Mouse (Mus musculus) mature B cell (primary cell): Measurements from ENCODE around the gene Eci2.
"Not testable (repeated sequence)": the region's sequence is repeated elsewhere in the genome, so short reads cannot be mapped to it uniquely, and the experiment has no call there.

Experiments used
- in situ Hi-C: fragments of 300-500 bp; cut with MboI; formaldehyde crosslinking; loops from 2 replicates; pipeline ENCODE4 v1.14.3; 2019

Gene Eci2

DNA sequence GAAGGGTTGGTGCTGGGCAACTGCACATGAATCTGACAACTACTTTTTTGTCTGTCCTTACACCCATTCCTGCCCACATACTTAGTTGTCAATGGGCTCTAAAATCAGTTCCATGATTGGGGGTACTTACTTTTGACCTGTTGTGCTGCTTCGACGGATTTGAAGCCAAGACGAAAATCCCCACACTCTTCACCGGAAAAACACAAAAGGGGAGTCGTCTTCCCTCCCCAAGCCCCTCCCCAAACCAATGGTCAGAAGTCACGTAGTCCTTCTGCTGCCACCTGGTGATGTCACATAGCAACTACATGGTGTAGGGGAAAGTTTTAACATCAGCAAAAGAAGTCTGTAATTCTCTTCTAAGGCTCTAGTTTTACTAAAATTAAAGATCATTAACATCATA is at the start of gene Eci2:
Eci2 (minus strand) TSS at position 218 of the 400 bp plus-strand sequence.
- in situ Hi-C loops: no loop called here

DNA sequence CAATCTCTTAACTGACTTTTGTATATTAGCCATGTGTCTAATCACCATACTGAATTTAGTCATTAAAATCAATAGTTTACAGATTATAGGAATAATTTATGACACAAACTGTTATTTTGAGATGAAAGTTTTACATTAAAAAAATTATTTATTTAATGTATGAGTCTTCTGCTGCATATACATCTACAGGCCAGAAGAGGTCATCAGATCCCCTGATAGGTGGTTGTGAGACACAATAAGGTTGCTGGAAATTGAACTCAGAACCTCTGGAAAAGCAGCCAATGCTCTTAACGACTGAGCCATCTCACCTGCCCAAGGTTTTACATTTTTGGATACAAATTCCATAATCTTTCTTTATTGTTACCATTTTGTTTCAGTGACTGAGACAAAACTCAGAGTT is 48.0 kb upstream of the Eci2 start:
- in situ Hi-C loops: no loop called here

DNA sequence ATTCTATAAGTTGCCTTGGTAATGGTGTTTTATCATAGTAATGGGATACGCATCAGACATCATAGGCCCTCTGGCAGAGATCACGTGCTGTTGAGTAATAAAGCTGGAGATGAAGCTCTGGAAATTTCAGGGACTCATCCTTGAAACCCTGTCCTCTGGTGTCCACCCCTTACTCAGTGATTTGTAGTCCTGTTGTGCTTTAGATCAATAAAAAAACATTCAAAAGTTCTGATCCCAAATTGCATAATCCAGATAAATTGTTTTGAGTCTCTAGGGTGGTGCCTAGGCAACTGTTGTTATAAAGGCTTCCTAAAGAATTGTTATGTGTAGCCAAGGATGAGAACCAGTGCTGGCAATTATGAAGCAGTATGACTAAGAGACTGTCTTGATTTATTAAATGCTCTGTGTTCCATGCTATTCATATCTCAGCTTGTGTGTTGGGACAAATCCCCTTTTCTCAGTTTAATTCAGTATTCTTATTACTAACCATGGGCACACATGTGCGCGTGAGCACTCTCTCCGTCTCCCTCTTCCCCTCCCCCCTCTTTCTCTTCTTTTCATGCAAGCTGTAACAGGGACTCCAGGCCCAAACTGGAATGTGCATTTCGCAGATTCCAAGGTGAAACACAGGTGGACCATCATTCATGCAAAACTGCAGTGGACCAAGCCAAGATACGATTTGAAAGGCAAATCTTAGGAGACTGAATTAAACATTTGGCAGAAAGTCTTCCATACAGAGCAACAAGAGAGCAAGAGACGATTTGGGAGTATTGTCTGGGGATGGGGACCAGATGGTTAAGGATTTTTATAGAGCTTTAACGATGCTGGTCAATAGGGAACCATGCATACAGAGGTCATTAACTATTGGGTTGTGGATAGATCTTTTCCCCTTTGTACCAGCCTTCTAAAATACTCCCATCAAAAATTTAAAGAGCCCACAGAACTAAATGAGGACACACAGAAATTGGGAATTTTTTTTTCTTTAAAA is 43.9 kb upstream of the Eci2 start:
- in situ Hi-C loops: no loop called here

DNA sequence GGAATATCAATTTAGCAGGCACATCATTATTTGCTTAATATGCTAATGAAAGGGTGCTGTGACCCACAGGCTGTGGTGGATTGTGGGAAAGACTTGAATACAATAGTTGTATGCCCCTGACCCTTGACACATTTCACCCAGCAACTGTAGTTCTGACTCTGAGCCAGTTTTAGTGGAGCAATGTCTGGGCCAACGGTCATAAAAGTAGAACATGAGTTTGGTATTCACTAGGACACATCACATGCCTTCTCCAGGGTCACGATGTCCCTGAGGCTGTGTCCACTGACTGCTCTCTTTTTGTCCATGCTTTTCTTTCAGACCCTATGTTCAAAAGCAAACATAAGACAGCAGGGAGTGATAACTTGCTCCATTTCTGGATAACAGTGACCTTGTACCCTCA is 40.2 kb upstream of the Eci2 start:
- in situ Hi-C loops: no loop called here

DNA sequence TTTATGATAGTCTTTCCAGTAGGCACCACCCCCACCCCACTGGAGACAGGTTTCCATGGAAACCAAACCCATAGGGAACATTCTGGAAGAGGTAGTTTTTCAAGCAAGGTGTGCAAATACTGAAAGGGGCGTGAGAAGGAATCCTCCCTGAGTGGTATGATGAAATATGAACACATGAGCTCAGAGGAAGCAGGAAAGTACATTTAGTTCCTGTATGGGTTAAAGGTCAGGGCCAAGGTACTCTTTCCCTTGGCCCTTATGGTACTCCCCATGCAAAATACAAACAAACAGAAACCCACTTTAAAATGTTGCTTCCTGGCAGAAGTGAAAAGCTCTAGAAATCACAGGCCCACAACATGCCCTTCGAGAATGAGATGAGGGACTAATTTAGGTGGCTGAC is 39.1 kb upstream of the Eci2 start:
- in situ Hi-C loops: no loop called here

DNA sequence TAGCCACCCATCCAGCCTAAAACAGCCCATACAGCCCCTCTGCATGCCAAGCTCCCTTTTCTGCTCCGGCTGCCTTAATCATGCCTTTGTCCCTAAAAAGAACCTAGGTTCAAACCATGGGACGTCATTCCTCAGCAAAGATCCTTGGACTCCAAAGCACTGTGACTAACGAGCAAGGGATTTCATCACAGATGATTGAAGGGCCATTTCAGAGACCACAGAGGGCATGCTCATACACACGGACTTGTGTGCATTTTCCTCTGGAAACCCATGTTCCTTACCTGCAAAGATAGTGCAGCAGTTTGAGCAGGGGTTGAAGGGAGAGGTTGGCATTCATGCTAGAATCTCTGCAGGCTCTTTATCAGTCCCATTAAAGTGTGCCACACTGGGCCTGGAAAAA is 37.5 kb upstream of the Eci2 start:
- in situ Hi-C loops: no loop called here

DNA sequence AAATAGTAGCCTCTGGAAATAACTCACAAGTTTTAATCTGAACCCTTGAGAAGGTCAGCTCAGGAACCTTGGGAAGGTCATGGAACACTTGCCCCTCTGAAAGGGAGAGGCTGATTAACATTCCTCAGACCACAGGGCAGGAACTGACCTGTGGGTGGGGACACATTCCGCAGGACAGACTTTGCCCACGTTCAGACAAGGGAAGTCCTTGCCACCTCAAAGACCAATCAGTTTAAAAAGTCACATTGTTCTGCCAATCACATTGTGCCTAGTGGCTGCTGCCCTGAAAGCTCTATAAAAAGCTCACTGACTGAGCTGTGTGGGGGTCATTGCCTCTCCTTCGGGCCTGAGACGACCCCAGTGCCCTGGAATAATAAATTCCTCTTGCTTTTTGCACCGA is 31.2 kb upstream of the Eci2 start:
- in situ Hi-C loops: no loop called here

DNA sequence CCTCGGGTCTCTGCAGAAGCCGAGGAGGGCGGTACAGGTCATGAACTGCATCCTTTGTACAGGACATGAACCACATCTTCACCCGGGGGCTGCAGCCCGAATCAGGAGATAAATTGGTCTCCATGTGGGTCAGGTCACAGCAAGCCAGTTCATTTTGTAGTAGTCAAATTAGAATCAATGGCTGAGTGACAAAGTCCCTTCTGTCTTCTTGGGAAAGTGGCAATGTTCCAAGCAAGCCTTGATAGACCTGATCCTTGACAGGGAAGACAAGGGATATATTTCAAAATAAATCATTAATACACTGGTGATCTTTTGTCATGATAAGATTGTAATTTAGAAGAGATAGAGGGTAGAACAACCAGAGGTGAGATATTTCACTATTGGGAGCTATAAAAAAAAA is 9.6 kb upstream of the Eci2 start:
- in situ Hi-C loops: no loop called here

DNA sequence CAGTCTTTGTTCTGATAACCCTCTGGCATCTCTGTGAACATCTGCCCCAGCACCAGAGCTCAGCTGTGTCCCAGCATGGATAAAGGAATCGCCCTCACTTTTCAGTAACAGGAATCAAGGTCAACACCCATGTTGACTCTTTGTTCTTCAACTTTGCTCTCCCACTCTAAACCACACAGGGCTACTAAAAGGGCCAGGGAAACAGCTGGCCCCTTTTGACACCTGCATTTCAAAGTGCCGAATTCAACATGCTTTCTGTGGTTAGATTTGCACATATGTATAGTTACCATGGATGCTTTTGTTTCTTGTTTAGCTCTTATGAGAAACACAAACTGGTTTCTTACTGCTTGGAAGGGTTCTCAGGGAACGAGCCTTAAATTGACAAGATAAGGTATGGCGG is 8.8 kb upstream of the Eci2 start:
- in situ Hi-C loops: no loop called here

DNA sequence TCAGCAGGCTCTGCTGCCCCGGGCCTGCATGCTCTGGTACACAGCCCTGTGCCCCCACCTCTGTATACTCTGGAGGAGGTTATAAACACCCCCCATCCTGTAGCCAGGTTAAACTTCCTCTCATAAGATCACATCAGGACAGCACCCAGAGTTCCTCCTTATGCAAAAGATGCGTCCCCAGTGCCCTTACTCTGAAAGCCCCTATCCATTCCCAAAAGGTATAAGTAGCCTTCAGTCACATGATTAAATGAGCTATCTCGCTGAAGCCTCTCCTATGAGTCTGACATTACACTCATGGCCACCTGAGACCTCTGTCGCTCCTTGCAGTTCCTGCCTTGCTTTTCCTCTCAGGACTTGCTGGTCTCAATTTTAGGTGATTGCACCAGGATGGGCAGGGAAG is 6.7 kb upstream of the Eci2 start:
- in situ Hi-C loops: no loop called here

DNA sequence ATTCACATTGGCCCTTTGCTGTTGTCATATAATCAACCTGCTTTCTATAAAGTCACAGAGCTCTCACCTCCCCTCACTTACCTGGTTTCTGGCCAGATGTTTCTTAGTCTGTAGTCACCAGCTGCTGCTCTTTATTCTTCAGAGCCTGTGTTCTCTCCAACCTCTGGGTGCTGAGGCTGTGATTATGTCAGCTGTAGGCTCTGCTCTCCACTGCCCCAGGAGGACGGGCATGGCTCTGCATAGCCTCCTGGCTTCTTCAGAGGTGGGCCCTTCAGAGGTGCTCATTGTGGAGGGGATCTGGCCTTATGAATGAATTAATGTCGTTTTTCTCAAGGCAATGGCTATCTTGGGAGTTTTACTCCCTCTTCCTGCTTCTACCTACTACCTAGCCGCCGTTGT is 4.8 kb upstream of the Eci2 start:
- in situ Hi-C loops: no loop called here

DNA sequence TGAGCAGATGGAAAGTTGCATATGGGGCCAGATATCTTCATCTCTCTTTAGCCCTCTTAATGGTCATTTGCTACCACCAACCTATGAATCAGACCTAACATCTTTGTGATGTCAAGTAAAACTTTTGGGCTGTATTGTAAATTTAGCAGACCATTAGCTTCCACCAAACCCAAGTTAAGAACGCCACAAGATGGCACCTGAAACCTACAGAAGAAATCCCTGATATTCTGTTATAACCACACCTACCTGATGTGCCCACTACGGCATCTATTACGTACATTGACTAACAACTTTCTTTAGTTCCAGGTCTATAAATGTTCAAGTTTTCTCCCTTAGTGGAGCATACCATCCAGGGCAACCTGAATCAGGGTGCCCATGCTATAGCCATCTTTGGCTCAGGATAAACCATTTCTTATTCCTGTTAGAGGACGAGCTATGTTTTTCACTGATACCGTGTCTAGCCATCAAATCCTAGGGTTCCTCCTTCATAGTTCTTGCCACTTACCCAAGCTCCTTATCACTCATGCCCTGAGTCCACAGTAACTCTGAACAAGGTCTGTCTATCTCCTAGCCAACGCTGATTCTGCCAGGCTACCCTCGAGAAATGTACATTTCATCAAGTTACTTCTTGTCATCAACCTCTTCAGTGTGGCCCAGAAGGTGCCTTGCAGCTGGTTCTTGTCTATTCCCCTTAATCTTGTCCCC is 4.2 kb upstream of the Eci2 start:
- in situ Hi-C loops: no loop called here

DNA sequence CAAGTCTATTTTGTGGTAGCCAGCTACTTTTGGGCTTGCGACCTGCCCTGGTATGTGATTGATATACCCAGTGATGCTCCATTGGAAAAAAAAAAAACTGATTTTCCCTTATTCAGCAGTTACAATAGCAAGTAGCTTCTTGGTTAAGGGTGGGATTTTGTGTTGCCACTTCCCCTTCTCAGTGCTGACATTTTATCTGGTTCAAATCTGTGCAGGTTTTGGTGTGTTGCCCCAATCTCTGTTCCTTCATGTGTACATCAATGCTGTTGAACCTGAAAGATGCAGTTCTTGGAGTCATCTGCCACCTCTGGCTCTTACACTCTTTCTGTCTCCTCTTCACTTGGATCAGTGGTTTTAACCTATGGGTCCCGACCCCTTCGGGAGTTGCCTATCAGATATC is 1.5 kb upstream of the Eci2 start:
- in situ Hi-C loops: no loop called here

DNA sequence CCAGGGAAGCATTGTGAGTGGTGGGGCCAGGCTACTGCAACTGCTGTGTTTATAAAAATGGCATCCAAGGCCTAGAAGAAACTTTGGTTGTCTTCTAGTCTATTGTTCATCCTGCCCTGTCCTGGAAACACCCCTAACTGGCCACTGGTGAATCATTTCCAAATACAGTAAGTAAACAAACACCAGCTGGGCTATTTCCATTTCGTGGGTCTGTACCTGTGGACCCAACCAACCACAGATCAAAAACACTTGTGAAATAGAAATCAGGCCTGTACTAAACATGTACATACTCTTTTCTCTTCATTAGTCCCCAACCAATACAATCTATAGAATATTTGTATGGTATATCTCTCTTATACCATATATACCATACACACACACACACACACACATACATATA is 3.5 kb downstream of the Eci2 start:
- in situ Hi-C loops: not testable (repeated sequence)

DNA sequence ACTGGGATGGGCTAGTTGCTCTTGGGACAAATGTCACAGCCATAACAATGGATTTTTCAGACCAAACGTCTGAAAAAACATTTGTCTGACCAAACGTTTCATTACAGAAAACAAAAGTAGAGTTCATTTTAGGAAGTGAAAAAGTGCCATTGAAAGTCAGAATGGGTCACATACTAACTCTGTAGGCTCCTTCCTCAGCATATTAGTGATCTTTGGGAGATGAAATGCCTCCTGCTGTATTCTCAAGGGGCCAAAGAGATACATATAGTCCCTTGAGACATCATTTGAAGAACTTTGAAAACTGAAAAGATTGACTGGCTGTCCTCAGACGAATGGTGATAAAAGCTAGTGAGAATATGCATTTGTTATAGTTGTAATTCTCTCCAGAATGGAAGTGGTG is 6.5 kb downstream of the Eci2 start:
- in situ Hi-C loops: no loop called here

DNA sequence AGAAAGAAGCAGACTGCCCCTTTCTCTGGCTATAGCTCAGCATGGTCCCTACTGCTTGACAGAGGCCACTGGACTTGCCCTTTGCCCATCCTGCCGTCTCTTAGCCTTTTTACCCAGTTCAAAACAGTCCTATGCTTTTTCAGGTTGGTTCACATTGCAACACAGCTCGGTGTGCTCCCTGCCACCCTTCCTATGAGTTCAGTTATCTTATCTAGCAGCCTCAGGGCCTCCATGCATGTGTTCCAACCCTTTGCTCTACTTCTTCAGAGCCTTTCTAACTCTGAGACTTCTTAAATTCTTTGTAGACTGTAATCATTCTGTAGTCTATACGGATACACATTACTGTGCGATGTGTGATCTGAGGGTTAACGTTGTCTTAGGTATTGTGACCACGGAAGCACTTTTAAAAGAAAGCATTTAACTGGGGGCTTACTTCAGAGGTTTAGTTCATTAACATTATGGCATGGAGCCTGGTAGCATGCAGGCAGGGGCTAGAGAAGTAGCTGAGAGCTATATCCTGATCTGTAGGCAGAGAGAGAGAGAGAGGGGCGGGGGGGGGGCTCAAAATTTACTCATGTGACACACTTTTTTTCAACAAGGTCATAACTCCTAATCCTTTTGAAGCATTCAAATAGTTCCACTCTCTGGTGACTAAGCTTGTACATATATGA is 7.9 kb downstream of the Eci2 start:
- in situ Hi-C loops: no loop called here

DNA sequence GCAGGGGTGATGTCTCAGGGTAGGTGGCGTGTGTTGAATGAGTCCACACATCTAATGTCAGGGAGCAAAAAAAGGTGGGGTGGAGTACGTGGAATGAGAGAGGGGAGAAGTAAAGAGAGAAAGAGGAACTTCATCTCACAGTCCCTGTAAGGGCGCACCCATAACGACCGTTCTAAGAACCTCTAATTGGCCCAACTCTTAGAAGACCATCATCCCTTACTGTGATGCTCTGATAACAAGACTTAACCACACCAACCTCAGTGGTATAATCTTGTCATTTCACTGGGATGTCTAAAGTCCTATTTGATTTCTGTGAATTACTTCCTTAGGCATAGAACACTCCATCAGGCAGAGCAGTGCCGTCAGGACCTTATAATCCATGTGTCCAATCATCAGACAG is 9.5 kb downstream of the Eci2 start:
- in situ Hi-C loops: no loop called here

DNA sequence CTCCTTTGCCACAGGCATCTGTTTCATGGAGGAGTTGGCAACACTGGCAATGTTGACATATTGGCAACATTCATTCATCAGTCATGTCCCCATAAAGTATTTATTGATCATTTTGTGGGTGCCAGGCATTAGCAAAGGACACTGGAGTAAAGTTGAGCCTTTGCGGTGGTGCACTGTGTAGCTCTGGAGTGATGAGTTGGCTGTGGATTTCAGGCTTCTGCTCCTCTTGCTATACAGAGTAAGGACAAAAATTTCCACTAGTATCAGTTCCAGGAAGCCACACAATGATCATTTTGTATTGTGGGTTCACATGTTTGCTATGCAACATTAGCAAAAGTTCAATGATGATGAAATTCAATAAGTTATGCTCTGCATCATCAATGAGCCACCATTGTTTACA is 10.8 kb downstream of the Eci2 start:
- in situ Hi-C loops: no loop called here

DNA sequence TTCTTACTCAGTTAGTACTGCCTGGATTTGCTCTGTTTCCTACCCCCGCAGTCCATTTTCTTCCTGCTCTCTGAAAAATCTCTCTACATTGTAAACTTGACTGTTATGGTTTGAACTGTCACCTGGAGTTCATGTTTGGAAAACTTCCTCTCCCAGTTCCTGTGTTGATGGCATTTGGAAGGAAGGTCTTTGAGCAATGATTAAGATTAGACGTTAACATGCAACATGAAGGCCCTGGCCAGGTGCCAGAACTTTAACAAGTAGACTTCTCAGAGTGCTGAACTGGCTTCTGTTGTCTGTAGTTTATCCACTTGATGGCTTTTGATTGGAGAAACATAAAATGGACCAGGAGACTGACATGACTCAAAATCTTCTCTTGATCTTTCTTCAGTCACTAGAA is 31.0 kb downstream of the Eci2 start:
- in situ Hi-C loops: no loop called here

DNA sequence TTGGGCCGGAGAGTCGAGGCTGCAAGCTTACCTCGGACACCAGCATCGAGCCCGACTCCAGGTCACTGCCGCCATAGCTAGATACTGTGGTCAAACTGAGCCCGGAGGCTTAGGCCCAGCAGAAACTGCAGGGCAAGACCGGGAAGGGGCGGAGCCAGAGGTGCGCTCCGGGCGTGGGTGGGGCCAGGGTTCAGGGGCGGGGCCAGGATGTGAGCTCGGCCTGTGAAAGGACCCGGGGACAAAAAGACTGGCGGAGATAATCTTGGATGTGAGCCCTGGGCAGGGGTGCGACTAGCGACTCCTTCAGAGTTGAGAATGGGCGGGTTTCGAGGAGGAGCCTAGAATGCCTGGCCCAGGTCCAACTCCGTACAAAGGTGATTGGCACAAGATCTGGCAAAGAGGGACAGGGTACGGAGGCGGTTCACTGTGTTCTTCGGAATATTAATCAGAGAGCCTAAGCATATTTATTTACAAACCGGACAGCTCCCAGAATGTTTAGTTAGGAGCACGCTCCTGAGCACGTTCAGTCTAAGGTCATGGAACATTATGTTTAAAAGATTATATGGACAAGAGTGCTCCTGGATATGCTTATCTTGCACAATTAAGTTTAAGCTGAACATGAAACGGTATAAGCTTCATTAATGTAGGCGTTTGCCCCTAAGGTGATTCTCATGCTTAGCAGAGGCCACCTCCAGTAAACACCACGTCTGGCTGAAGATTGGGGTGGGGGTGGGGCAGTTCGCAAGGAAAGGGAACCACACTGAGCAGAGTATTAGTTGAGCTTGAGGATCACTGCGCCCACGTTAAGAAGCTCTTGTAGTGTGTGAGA is 32.7 kb downstream of the Eci2 start:
- in situ Hi-C loops: no loop called here

DNA sequence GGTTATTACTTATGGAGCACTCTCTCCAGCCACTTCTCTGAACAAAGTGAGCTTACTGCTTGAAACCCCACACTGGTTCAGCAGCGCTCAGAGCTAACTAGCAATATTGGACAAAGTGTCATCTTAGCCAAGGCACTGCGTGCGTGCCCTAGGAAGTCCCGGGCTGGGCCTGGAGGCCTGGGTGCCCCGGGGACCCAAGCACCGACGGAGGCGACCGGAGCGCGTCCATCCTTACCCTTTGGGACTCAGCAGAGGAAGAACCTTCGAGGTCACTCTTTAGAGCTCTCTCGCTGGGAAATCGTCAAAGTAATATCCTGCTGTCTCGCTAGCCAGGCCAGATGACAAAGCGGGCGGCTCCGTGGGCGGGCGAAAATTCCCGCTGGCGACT is 33.3 kb downstream of the Eci2 start:
- in situ Hi-C loops: no loop called here

DNA sequence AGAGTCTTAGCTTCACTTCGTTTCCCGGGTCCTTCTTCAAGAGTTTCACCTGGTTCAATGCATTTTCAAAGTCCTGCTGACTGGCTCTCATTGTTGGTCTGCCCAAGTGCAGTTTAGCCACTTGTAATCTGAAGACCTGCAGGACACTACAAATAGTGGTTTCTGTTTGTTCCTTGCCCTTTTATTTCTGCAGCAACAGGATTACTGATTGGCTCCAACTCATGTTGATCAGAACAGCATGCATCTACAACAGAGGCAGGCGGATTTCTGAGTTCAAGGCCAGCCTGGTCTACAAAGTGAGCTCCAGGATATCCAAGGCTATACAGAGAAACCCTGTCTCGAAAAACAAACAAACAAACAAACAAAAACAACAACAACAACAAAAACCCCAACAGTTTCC is 33.8 kb downstream of the Eci2 start:
- in situ Hi-C loops: no loop called here
